Mouse (Mus musculus) adrenal gland, adult 18-20 months (tissue): ENCODE measurements around the gene Znrd1as. TPM values are rescaled to one million over a fixed set of nuclear protein-coding genes. Genes with fewer than 3 reads are reported as not detected.
A peak's percentile ranks its signal among the peaks of the same experiment; 100 is the strongest.
"Not testable (repeated sequence)": the region's sequence is repeated elsewhere in the genome, so short reads cannot be mapped to it uniquely, and the experiment has no call there.

Source experiments
- DNase-seq, 2 experiments: peaks; one replicate each; pipeline ENCODE4 v3.0.0; 2021 to 2022; ENCODE audit warnings: low spot score in 2 of 2
- total RNA-seq, 2 experiments: library from RNA; stranded (reverse); gene quantifications; 1 replicate in 1 of 2; 2 replicates in 1 of 2; pipeline ENCODE4 v1.2.3; 2021

Znrd1as gene
- total RNA-seq, 2 experiments from 2014 or later = 12.4 to 13.3 TPM

DNA sequence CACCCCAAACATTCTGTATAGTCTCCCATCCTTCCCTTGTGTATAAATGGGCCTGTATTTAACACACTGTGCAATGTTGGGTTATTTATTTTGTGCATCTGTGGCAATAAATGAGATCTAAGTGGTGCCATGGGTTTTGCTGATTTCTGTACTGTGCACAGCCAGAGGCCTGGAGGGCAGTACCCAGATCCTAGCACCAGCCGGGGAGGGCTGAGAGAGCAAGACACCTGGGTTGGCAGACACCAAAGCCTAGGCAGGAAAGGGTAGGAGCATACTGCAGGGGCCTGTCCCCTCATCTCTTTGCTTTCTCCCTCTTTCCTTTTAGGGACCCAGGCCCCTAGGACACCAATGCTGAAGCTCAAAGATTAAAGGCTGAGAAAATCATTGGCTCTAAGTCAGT is 10.1 kb upstream of the Znrd1as start:
- DNase-seq = no peak

DNA sequence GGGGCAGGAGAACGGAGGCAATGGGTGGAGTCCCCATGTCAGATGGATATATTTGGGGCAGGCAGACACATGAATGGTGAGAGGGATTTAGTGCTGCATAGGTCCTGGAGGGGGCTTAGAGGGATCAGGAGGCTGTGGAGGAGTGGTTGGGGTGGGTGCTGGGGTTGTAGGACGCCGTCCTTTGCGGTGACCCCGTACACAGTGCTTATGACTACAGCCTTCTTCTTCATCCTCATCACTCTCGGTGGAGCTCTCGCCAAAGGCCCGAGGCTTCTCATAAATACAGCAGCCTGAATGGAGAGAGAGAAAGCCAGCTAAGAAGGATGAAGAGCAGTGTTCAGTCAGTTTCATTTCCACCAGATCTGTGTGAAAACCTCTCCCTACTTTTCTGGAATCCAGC is 9.1 kb upstream of the Znrd1as start:
- DNase-seq = no peak

DNA sequence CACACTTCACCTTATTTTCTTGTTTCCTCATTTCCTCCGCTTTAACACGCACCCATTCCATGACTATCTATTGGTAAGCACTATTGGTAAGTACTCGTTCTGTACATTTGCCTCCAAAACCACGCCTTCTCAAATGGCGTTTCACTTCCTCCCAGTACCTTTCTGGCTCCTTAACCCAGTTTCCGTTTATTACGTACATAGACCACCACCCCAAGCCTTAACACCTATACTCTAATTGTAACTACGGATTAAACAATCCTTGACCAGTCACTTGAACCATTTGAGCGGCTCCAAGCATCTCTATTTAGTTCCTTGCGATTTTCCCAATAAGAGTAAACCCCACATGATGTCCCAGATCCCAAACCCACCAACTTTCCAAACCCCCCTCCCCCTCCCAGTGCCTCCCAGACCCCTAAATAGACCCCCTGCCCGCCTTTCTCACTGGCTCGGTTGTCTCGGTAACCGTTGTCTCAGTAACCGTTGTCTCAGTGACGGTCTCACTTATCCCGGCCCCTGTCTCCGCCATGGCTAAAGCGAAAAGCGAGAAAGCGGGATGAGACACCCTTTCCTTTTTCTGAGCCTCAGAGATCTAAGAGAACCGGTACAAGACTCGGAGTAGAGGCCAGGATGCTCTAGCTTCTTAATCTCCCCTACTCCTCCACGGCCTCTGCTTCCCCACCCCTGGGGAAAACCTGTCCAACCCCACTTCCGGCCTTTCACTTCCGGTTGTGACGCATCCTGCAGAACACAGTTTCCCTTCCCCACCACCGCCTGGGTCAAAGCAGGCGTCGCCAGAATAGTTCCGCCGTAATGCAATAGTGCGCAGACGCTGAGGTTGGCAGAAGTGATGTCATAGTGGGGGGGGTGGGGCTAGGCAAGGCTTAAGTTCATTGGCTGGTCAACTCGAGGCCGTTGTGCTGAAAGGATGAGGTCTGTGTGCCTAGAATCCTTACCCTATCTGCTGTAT is 7.1 kb upstream of the Znrd1as start, which contains the start of gene Ppp1r11:
Ppp1r11 (minus strand) TSS at position 761 of the 967 bp plus-strand sequence.
- peak; percentile 88 to 89 for DNase-seq

- DNase-seq = no peak
These were observed 5.8 kb upstream of the Znrd1as start for GRCm38 (mm10) chr17:36952631-36953030.

DNA sequence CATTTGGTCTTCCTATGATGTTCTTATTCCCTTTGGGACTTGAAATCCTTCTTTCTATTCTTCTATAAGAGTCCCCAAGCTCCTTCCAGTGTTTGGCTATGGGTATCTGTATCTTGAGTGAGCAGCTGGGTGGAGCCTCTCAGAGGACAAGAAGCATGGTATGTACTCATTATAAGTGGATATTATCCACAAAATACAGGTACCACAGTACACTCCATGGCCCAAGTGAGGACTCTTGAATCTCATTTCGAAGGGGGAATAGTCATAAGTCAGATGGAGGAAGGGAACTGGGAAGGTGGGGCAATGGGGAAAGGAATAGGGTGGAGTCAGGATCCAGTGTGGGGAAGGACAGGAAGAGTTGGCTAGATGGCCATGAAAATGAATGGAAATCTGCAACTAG is 5.3 kb upstream of the Znrd1as start:
- DNase-seq = no peak

DNA sequence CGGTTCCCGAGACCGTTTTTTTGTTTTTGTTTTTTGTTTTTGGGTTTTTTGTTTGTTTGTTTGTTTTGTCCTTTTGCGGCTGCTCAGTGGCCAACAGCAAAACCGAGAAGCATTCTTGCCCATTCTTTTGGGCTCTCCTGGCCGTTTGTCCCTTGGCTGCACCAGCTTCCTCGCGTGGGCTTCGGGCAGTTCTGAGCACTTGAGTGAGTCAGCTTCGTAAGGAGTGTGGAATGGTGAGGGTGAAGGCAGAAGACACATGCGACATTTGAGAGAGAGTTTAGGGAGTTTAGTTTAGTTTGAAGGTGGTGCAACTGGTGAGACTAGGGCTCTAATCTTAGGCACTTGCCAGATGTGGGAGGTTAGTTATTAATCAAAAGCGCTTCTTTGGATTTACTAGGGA is 492 bp downstream of the Znrd1as start:
- DNase-seq = no peak

DNA sequence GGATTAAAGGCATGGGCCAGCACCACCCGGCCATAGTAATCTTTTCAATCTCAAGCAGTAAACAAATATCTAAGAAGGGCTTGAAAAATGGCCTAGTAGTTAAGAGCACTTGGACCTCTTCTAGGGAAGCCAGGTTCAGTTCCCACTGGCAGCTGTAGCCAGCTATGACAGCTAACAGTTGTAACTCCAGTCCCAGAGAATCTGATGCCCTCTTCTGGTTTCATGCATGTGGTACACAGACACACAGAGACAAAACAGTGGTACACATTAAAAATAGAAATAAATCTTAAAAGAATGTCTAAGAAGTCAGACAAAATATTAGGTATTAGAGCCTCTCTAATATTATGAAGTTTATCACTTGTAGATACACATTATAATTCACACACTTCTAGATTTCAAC is 2.7 kb downstream of the Znrd1as start:
- DNase-seq = no peak

GRCm38 (mm10) chr17:36966875-36967274 is 8.5 kb downstream of the Znrd1as start:
- no peak for DNase-seq

DNA sequence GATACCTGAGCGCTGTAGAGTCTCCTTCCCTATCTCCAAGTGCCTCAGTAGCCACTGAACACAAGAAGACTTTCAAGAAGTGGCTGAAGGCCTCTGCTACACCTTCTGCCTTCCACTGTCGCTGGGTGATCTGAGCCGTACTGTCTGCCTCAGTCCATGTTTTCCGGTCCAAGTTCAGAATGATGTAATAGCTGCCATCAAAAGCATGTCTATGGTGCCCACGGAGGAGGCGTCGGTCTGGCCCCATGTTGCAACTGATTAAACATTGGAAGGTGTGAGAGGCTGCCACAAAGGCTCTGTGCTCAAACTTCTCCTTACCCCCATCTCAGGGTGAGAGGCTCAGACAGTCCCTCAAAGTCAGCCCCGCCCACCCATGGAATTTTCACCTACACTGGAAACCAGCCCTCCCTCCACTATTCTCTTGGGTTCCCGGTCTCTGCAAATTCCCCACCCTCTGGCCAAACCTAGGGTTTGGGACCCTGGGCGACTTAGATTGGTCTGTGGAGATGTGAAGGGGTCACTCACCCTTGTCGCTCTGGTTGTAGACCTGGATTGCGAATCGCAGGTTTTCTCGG is 12.0 kb downstream of the Znrd1as start:
- no peak for DNase-seq

GRCm38 (mm10) chr17:36971172-36971850 is 12.9 kb downstream of the Znrd1as start:
- no peak for DNase-seq

- no peak for DNase-seq
These were observed 14.4 kb downstream of the Znrd1as start for GRCm38 (mm10) chr17:36972791-36973190.

DNA sequence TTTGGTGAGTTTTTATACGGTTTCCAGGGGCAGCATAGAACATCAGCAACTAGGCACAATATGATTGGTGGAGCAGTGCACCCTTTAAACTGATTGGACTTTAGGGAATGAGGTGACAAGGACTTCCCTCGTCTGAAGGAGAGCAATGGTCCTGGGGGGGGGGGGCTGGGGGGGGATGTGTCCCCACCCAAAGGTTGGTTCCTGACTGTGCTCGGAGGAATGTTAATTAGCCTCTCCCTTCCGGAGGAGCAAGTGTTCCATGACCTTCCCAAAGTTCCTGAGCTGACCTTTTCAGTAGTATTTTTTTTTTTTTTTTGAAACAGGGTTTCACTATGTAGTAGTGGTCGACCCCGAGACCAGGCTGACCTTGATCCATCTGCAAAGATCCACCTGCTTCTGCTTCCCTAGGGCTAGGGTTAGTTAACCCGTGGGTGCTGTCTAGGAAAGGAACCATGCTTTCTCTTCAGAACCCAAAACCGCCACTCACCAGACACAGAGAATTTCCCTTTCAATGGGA is 14.9 kb downstream of the Znrd1as start:
- DNase-seq = no peak

GRCm38 (mm10) chr17:36981221-36981813 is 22.9 kb downstream of the Znrd1as start, which contains the start of gene 2410137M14Rik:
TSS of gene 2410137M14Rik (minus strand) at chr17:36981237.
- no peak for DNase-seq

DNA sequence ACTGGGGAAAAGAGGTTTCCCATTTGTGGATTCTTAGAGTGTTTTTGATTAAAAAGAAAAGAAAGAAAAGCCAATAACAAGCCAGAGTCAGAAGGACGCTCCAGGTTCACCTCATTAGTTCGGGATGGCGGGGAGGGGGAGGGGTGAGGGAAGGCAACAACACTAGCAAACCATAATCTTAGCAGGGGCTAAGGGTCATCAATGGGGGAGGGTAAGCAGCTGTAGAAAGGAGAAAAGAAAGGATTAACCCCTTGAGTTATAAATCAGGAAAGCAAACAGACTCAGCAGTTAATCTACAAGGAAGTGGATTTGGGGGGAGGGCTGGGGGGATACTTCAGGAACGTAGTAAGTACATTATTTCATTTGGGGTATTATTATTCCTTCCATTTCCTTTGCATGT is 23.5 kb downstream of the Znrd1as start:
- DNase-seq = no peak

GRCm38 (mm10) chr17:36982253-36983155 is 24.1 kb downstream of the Znrd1as start:
- DNase-seq = no peak

DNA sequence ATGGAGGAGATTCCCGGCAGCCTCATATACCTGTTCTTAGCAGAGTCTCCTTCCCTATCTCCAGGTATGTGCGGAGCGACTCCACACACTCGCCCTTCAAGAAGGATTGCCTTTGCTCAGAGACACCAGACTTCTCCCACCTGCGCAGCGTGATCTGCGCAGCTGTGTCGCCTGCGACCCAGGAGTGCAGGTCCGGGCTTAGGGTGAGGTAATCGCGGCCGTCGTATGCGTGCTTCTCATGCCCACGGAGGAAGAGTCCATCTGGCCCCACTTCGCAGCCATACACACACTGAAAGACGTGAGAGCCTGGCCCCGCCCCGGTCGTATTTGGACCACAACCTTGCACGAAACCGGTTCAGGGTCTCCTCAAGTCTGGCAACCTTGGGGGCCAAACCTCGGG is 30.1 kb downstream of the Znrd1as start:
- no peak for DNase-seq

GRCm38 (mm10) chr17:36989437-36989836 is 31.0 kb downstream of the Znrd1as start, which contains the start of gene H2-M5:
TSS of gene H2-M5 (minus strand) at chr17:36989537.
- DNase-seq = no peak

GRCm38 (mm10) chr17:36990630-36991029 is 32.2 kb downstream of the Znrd1as start:
- DNase-seq = not testable (repeated sequence)

DNA sequence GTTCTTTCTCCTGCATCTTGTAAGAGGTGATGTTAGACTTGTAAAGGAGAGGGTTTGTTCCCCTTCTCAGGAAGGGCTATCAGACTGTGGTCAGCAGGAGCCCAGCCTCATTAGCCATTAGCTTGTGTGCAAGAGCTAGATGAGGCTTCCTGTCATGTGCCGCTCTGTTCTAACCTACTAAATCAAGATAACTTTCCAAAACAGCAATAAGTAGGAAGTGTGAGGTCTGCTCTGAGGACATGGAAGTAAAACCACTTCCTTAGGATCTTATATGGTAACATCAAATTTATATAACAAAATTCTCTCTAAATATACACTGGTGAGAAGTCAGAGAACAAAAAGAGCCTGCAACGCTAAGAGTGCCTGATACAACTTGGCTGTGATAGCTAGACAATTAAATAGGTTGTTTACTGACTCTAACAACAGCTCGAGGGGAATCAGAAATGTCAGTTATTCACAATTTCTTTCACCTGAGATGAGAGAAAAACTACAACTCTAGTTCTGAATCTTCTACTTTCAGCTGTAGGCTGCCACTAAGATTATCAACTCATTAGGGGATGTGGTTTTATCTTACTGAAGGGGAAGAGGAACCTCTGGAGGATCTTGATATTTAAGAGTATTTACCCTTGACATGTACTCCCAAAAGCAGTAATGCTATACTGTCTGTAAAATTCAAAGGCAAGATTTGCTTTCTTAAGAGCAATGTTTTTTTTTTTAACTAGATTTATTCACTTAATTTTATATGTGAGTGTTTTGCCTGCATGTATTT is 34.1 kb downstream of the Znrd1as start:
- DNase-seq = no peak
